Mouse (Mus musculus) stomach, embryonic 15.5 days (tissue): ENCODE data around the gene Nup35. TPM values are rescaled to one million over a fixed set of nuclear protein-coding genes. Genes with fewer than 3 reads are reported as not detected.
A peak's percentile ranks its signal among the peaks of the same experiment; 100 is the strongest.

Experiments
- ATAC-seq: fragments of 200-750 bp; cut with Nextera tagmentation; 2 replicates; pipeline ENCODE4 v1.8.0; 2017; ENCODE audit warnings: low read depth, moderate number of reproducible peaks, moderate TSS enrichment; ENCODE audit not compliant: insufficient read depth, low FRiP score
- H3K27ac ChIP-seq: fragments of 300-500 bp; sonication (generic); 2 replicates; pipeline ENCODE4 v1.5.1; 2015; ENCODE audit warnings: mild to moderate bottlenecking, inconsistent platforms
- H3K27me3 ChIP-seq: fragments of 300-500 bp; sonication (generic); replicated peaks from 2 replicates; pipeline ENCODE4 v1.6.1; 2015; ENCODE audit warnings: inconsistent platforms
- H3K36me3 ChIP-seq: fragments of 300-500 bp; sonication (generic); 2 replicates; pipeline ENCODE4 v1.6.1; 2015; ENCODE audit warnings: inconsistent platforms
- H3K4me1 ChIP-seq: fragments of 300-500 bp; sonication (generic); 2 replicates; pipeline ENCODE4 v1.6.1; 2015; ENCODE audit warnings: inconsistent platforms
- H3K4me2 ChIP-seq: fragments of 300-500 bp; sonication (generic); 2 replicates; pipeline ENCODE4 v1.6.1; 2015; ENCODE audit warnings: mild to moderate bottlenecking, inconsistent platforms
- H3K4me3 ChIP-seq: fragments of 300-500 bp; sonication (generic); replicated peaks from 2 replicates; pipeline ENCODE4 v1.5.1; 2015; ENCODE audit warnings: inconsistent platforms
- H3K9ac ChIP-seq: fragments of 300-500 bp; sonication (generic); 2 replicates; pipeline ENCODE4 v1.6.1; 2015; ENCODE audit warnings: inconsistent platforms
- H3K9me3 ChIP-seq: fragments of 300-500 bp; sonication (generic); 2 replicates; pipeline ENCODE4 v1.6.1; 2016; ENCODE audit warnings: inconsistent platforms
- WGBS: fragments of 180-500 bp; shearing (Covaris S2); methylation state at CpG from one replicate; pipeline ENCODE4 v1.1.7; 2015; 5-methylcytosine and 5-hydroxymethylcytosine counted together
- polyA plus RNA-seq: library from polyadenylated mRNA; unstranded; fragments of >200 nt; fragmentation: Nextera tagmentation; extraction: Ambion mirVana; gene quantifications from 2 replicates; pipeline ENCODE4 v1.2.1, GENCODE M21; 2015

Nup35 gene
- polyA plus RNA-seq, 1 experiment from 2014 or later = 40.8 TPM

- H3K4me1 ChIP-seq = no peaks in the 10 kb centered on the region
- H3K27ac ChIP-seq = no peak overlapping the region
- no peak overlapping the region for H3K4me3 ChIP-seq
- no peak for ATAC-seq
- H3K36me3 ChIP-seq = no peaks in the 10 kb centered on the region
- no peaks in the 10 kb centered on the region for H3K9me3 ChIP-seq
- no peak overlapping the region for H3K4me2 ChIP-seq
- H3K27me3 ChIP-seq = no peaks in the 10 kb centered on the region
- no peak overlapping the region for H3K9ac ChIP-seq
These were observed 16.4 kb upstream of the Nup35 start for GRCm38 (mm10) chr2:80600611-80601010.

- H3K36me3 ChIP-seq = no peaks in the 10 kb centered on the region
- H3K27me3 ChIP-seq = no peaks in the 10 kb centered on the region
- WGBS = 92% methylated on average over 13 of the region's 13 CpGs
- H3K4me3 ChIP-seq = no peak overlapping the region
- H3K9ac ChIP-seq = no peak overlapping the region
- H3K9me3 ChIP-seq = no peaks in the 10 kb centered on the region
- no peaks in the 10 kb centered on the region for H3K4me1 ChIP-seq
- ATAC-seq = no peak
- H3K27ac ChIP-seq = no peak overlapping the region
- no peak overlapping the region for H3K4me2 ChIP-seq
These were observed 14.3 kb upstream of the Nup35 start for GRCm38 (mm10) chr2:80602756-80603155.

GRCm38 (mm10) chr2:80603771-80604426 lies 13.1 kb upstream of the Nup35 start:
- H3K4me3 ChIP-seq = no peak overlapping the region
- H3K4me1 ChIP-seq = no peaks in the 10 kb centered on the region
- 89% methylated on average over 19 of the region's 19 CpGs for WGBS
- no peak for ATAC-seq
- no peak overlapping the region for H3K9ac ChIP-seq
- no peaks in the 10 kb centered on the region for H3K9me3 ChIP-seq
- H3K27me3 ChIP-seq = no peaks in the 10 kb centered on the region
- no peak overlapping the region for H3K27ac ChIP-seq
- H3K4me2 ChIP-seq = no peak overlapping the region
- no peaks in the 10 kb centered on the region for H3K36me3 ChIP-seq

GRCm38 (mm10) chr2:80612286-80612685 lies 4.8 kb upstream of the Nup35 start:
- Histone ChIP-seq H3K4me1 (no peaks in the 10 kb centered on the region), H3K4me2 (no peak overlapping the region), H3K36me3 (no peaks in the 10 kb centered on the region), H3K9me3 (no peaks in the 10 kb centered on the region), H3K27me3 (no peaks in the 10 kb centered on the region), H3K27ac (no peak overlapping the region), H3K4me3 (no peak overlapping the region), H3K9ac (no peak overlapping the region)
- no peak for ATAC-seq
- WGBS = 46% methylated on average over 1 of the region's 1 CpGs

- no peaks in the 10 kb centered on the region for H3K9me3 ChIP-seq
- no peak overlapping the region for H3K27ac ChIP-seq
- H3K4me2 ChIP-seq = no peak overlapping the region
- H3K9ac ChIP-seq = no peak overlapping the region
- no peak overlapping the region for H3K4me3 ChIP-seq
- no peak for ATAC-seq
- no peaks in the 10 kb centered on the region for H3K36me3 ChIP-seq
- H3K4me1 ChIP-seq = 0 out of 2 replicates have a peak, but pooled peaks cover 1% of the 10 kb centered on the region
- no peaks in the 10 kb centered on the region for H3K27me3 ChIP-seq
- WGBS = 58% methylated on average over 2 of the region's 2 CpGs
These were observed 4.2 kb upstream of the Nup35 start for GRCm38 (mm10) chr2:80612796-80613195.

- Histone ChIP-seq H3K36me3 (no peaks in the 10 kb centered on the region), H3K4me3 (no peak overlapping the region), H3K27ac (no peak overlapping the region), H3K9me3 (no peaks in the 10 kb centered on the region), H3K4me2 (no peak overlapping the region), H3K4me1 (0 out of 2 replicates have a peak, but pooled peaks cover 4% of the 10 kb centered on the region), H3K9ac (no peak overlapping the region), H3K27me3 (no peaks in the 10 kb centered on the region)
- no peak for ATAC-seq
- 85% methylated on average over 3 of the region's 3 CpGs for WGBS
These were observed 2.0 kb downstream of the Nup35 start for GRCm38 (mm10) chr2:80618991-80619390.

- Histone ChIP-seq H3K4me2 (no peak overlapping the region), H3K4me3 (no peak overlapping the region), H3K4me1 (0 out of 2 replicates have a peak, but pooled peaks cover 4% of the 10 kb centered on the region), H3K9me3 (no peaks in the 10 kb centered on the region), H3K27ac (no peak overlapping the region), H3K27me3 (no peaks in the 10 kb centered on the region), H3K9ac (no peak overlapping the region), H3K36me3 (peaks cover 9% of the 10 kb centered on the region; the same call in 1 of the 2 replicates)
- no peak for ATAC-seq
- 77% methylated on average over 3 of the region's 3 CpGs for WGBS
These were observed 4.9 kb downstream of the Nup35 start for GRCm38 (mm10) chr2:80621921-80622320.

- H3K9ac ChIP-seq = no peak overlapping the region
- H3K4me1 ChIP-seq = no peaks in the 10 kb centered on the region
- no peaks in the 10 kb centered on the region for H3K9me3 ChIP-seq
- no peak for ATAC-seq
- peaks cover 11% of the 10 kb centered on the region; the same call in 1 of the 2 replicates for H3K36me3 ChIP-seq
- no peaks in the 10 kb centered on the region for H3K27me3 ChIP-seq
- H3K4me2 ChIP-seq = no peak overlapping the region
- WGBS = 96% methylated on average over 4 of the region's 4 CpGs
- H3K4me3 ChIP-seq = no peak overlapping the region
- no peak overlapping the region for H3K27ac ChIP-seq
These were observed 7.5 kb downstream of the Nup35 start for GRCm38 (mm10) chr2:80624523-80624922.

GRCm38 (mm10) chr2:80632336-80633026 lies 15.4 kb downstream of the Nup35 start:
- no peaks in the 10 kb centered on the region for H3K9me3 ChIP-seq
- peak; percentile 70; the same call in 1 of the 2 replicates for ATAC-seq
- no peak overlapping the region for H3K9ac ChIP-seq
- no peaks in the 10 kb centered on the region for H3K4me1 ChIP-seq
- H3K36me3 ChIP-seq = no peaks in the 10 kb centered on the region
- H3K27me3 ChIP-seq = no peaks in the 10 kb centered on the region
- no peak overlapping the region for H3K27ac ChIP-seq
- WGBS = 77% methylated on average over 13 of the region's 13 CpGs
- no peak overlapping the region for H3K4me3 ChIP-seq
- H3K4me2 ChIP-seq = no peak overlapping the region

- ATAC-seq = peak; percentile 99
- peak overlapping the region; percentile 31 for H3K27ac ChIP-seq
- peak overlapping the region; percentile 89 for H3K4me3 ChIP-seq
- peaks cover 4% of the 10 kb centered on the region for H3K4me1 ChIP-seq
- peaks cover 3% of the 10 kb centered on the region; the same call in 1 of the 2 replicates for H3K36me3 ChIP-seq
- H3K27me3 ChIP-seq = no peaks in the 10 kb centered on the region
- WGBS = 0% methylated on average over 45 of the region's 45 CpGs
- peak overlapping the region; percentile 62 for H3K4me2 ChIP-seq
- H3K9me3 ChIP-seq = no peaks in the 10 kb centered on the region
- H3K9ac ChIP-seq = peak overlapping the region; percentile 77
These were observed 21.6 kb downstream of the Nup35 start for GRCm38 (mm10) chr2:80638364-80639241.

- Histone ChIP-seq H3K4me1 (peaks cover 4% of the 10 kb centered on the region), H3K4me2 (peak overlapping the region; percentile 62), H3K36me3 (peaks cover 4% of the 10 kb centered on the region; the same call in 1 of the 2 replicates), H3K9ac (peak overlapping the region; percentile 77; the same call in 1 of the 2 replicates), H3K27me3 (no peaks in the 10 kb centered on the region), H3K9me3 (no peaks in the 10 kb centered on the region), H3K27ac (peak overlapping the region; percentile 31; the same call in 1 of the 2 replicates), H3K4me3 (peak overlapping the region; percentile 89)
- no peak for ATAC-seq
- WGBS = 11% methylated on average over 8 of the region's 8 CpGs
These were observed 22.4 kb downstream of the Nup35 start for GRCm38 (mm10) chr2:80639398-80639797.
